Mouse (Mus musculus) B cell, adult (primary cell): ENCODE data around the gene Itgb6. TPM values are rescaled to one million over a fixed set of nuclear protein-coding genes. Genes with fewer than 3 reads are reported as not detected.

Experiments used
- total RNA-seq: library from RNA; stranded (reverse); gene quantifications from 4 replicates; pipeline ENCODE4 v1.2.4, GENCODE M21; 2023; ENCODE audit not compliant: inconsistent age

The Itgb6 gene
- not detected in 4 replicates for total RNA-seq

GRCm38 (mm10) chr2:60722514-60722913 is at the start of gene Itgb6:
Gene Itgb6 (minus strand): TSS chr2:60722643.

DNA sequence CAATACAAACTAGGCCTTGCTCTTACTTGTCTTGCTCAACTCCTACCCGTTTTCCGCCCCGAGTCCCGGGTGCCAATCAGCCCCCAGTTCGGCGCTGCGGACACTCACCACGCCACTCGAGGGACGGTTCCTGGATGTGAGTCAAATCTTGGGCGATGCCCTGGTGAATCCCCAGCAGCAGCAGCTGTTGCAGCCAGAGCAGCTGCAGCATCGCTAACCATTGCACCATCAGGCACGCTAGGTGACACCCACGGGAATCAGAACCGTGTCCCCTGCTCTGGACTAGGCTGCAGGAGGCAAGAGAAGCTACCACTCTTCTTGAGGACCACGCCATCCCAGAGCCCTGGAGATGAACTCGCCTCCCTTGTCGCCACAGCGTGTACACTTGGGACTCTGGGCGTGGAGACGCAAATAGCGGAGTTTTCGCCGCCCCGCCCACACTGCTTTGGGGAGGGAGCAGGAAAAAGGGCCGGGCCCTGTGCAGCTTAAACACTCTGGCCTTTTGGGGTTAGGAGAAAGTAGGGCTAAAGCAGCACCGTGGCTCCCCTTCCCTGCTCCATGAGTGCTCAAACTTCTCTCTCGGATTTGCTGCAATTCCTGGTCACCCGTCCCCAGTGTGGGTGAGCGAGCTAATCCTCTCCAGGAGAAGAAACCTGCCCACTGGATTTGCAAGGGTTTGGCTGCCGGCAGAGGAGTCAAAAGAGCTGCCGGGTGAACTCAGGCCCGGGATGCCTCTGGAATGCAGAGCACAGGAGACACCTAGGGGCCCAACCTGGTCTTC is 169.4 kb downstream of the Itgb6 start, which contains the start of gene Pla2r1:
Gene Pla2r1, minus strand, starts transcription at position 407 of the 781 bp plus-strand sequence.

Other genes starting within 250 kb of the Itgb6 start
- not detected in 4 replicates for gene Pla2r1, start 169.3 kb downstream of the Itgb6 start, total RNA-seq
- 62.1 to 63.0 TPM (median 62.8 TPM) in 4 replicates for gene Rbms1, start 240.5 kb upstream of the Itgb6 start, total RNA-seq